Mouse (Mus musculus): Measurements from ENCODE around the gene Olfr551. TPM values are rescaled to one million over a fixed set of nuclear protein-coding genes. Genes with fewer than 3 reads are reported as not detected.

The Olfr551 gene
- total RNA-seq, 1 experiment from 2014 or later = not detected

Other genes with a start within 250 kb of the Olfr551 start
- gene Rrm1, start 150.2 kb downstream of the Olfr551 start, total RNA-seq (2017) = 447 and 684 TPM in 2 replicates
- not detected in 2 replicates for gene Olfr543, start 110.2 kb downstream of the Olfr551 start, total RNA-seq (2017)
- gene Olfr544, start 103.6 kb downstream of the Olfr551 start, total RNA-seq (2017) = not detected in 2 replicates
- gene Olfr545, start 92.3 kb downstream of the Olfr551 start, total RNA-seq (2017) = not detected in 2 replicates
- gene Olfr547, start 57.1 kb downstream of the Olfr551 start, total RNA-seq (2017) = not detected in 2 replicates
- not detected in 2 replicates for gene Olfr548-ps1, start 51.0 kb downstream of the Olfr551 start, total RNA-seq (2017)
- not detected in 2 replicates for gene Olfr549, start 42.0 kb downstream of the Olfr551 start, total RNA-seq (2017)
- gene Trim21, start 26.4 kb downstream of the Olfr551 start, total RNA-seq (2017) = 52.4 and 59.0 TPM in 2 replicates
- gene Olfr550, start 20.4 kb downstream of the Olfr551 start, total RNA-seq (2017) = not detected in 2 replicates
- gene Olfr552, start 5.9 kb upstream of the Olfr551 start, total RNA-seq (2017) = not detected in 2 replicates
- gene Olfr553, start 26.3 kb upstream of the Olfr551 start, total RNA-seq (2017) = not detected in 2 replicates
- not detected in 2 replicates for gene Olfr554, start 46.5 kb upstream of the Olfr551 start, total RNA-seq (2017)
- not detected in 2 replicates for gene Olfr555, start 66.9 kb upstream of the Olfr551 start, total RNA-seq (2017)
- gene Olfr556, start 73.0 kb upstream of the Olfr551 start, total RNA-seq (2017) = not detected in 2 replicates
- gene Trim68, start 95.4 kb upstream of the Olfr551 start, total RNA-seq (2017) = 12.6 and 17.6 TPM in 2 replicates
- not detected in 2 replicates for gene Olfr557, start 104.0 kb upstream of the Olfr551 start, total RNA-seq (2017)
- gene Olfr558, start 110.3 kb upstream of the Olfr551 start, total RNA-seq (2017) = 0.56 TPM in 1 of 2 replicates, not detected in the other
- gene Olfr33, start 127.2 kb upstream of the Olfr551 start, total RNA-seq (2017) = not detected in 2 replicates
- not detected in 2 replicates for gene Olfr559, start 135.6 kb upstream of the Olfr551 start, total RNA-seq (2017)
- gene Olfr560, start 167.5 kb upstream of the Olfr551 start, total RNA-seq (2017) = not detected in 2 replicates
- not detected in 2 replicates for gene Olfr78, start 167.6 kb upstream of the Olfr551 start, total RNA-seq (2017)
- not detected in 2 replicates for gene Olfr561, start 179.3 kb upstream of the Olfr551 start, total RNA-seq (2017)
- gene Olfr564, start 211.6 kb upstream of the Olfr551 start, total RNA-seq (2017) = not detected in 2 replicates

Measured in hematopoietic stem cell, adult 5-6 weeks (primary cell).